11 mouse cellular contexts compared by ENCODE assay signal in genomic region chr5:140073671-140074116, GRCm38 (mm10).
A peak's percentile ranks its signal among the peaks of the same experiment; 100 is the strongest.
DNase-seq lines count a peak whose midpoint lies in the region; ATAC-seq and TF ChIP-seq lines count a peak whose summit lies in the region.
"Had no signal": no experiment of that assay in that cellular context is flagged by ENCODE, and none has a peak within 500 bp of the region (broad histone marks: within the 10 kb centered on the region; RNA-seq: fewer than 3 reads in every experiment).

No protein-coding gene starts in this region.

- TF ChIP-seq POLR2A in kidney, adult 2 months (IDR thresholded peaks at IDR 0.05; ENCODE audit: low read depth, low read length): no peak

- peaks cover 27% of the 10 kb centered on the region; the same call in 1 of the 2 replicates for H3K36me3 ChIP-seq in embryonic facial prominence, embryonic 10.5 days (replicated peaks)
- no peaks in the 10 kb centered on the region for H3K36me3 ChIP-seq in forebrain, embryonic 12.5 days (replicated peaks)
- no peaks in the 10 kb centered on the region for H3K36me3 ChIP-seq in hindbrain, postnatal 0 days (ENCODE audit: insufficient read depth, low read length)
- no peaks in the 10 kb centered on the region for H3K36me3 ChIP-seq in neural tube, embryonic 15.5 days
- no peaks in the 10 kb centered on the region for H3K36me3 ChIP-seq in kidney, adult 2 months (ENCODE audit: control insufficient read depth, insufficient read depth, low read length)

- H3K9me3 ChIP-seq in embryonic facial prominence, embryonic 10.5 days: no peaks in the 10 kb centered on the region
- no peaks in the 10 kb centered on the region for H3K9me3 ChIP-seq in forebrain, embryonic 12.5 days
- H3K9me3 ChIP-seq in hindbrain, postnatal 0 days (ENCODE audit: low read length): no peaks in the 10 kb centered on the region
- no peaks in the 10 kb centered on the region for H3K9me3 ChIP-seq in neural tube, embryonic 15.5 days (replicated peaks)

- intact Hi-C loops in heart, postnatal 36 days (cut with DNase I): no loop called here

- H3K4me3 ChIP-seq in embryonic facial prominence, embryonic 10.5 days: no peak overlapping the region
- H3K4me3 ChIP-seq in forebrain, embryonic 12.5 days (replicated peaks): no peak overlapping the region
- no peak overlapping the region for H3K4me3 ChIP-seq in hindbrain, postnatal 0 days (ENCODE audit: low read length)
- H3K4me3 ChIP-seq in neural tube, embryonic 15.5 days (replicated peaks): no peak overlapping the region
- no peak overlapping the region for H3K4me3 ChIP-seq in kidney, adult 2 months (ENCODE audit: insufficient read depth, low read depth, low read length)

- H3K4me2 ChIP-seq in forebrain, embryonic 12.5 days: no peak overlapping the region
- no peak overlapping the region for H3K4me2 ChIP-seq in hindbrain, postnatal 0 days (ENCODE audit: low read depth, low read length)
- H3K4me2 ChIP-seq in neural tube, embryonic 15.5 days: no peak overlapping the region
- H3K4me2 ChIP-seq: lung, embryonic 14.5 days had no signal

- peak; percentile 19 for DNase-seq in embryonic facial prominence, embryonic 10.5 days (ENCODE audit: low spot score)
- peak; percentile 55 for DNase-seq in hindbrain, postnatal 0 days (ENCODE audit: low spot score)
- no peak for DNase-seq in heart, postnatal 36 days
- no peak for DNase-seq in gastrocnemius, postnatal 10 days
- DNase-seq in kidney, adult 2 months: no peak
- DNase-seq: heart, postnatal 4 days; kidney, postnatal 14 days; lung, embryonic 14.5 days; thymus, adult 18-20 months had no signal

- H3K9ac ChIP-seq in forebrain, embryonic 12.5 days: no peak overlapping the region
- H3K9ac ChIP-seq in hindbrain, postnatal 0 days (replicated peaks; ENCODE audit: low read length): no peak overlapping the region
- no peak overlapping the region for H3K9ac ChIP-seq in neural tube, embryonic 15.5 days (replicated peaks)
- H3K9ac ChIP-seq: lung, embryonic 14.5 days had no signal

- ATAC-seq in forebrain, embryonic 12.5 days (ENCODE audit: low FRiP score): peak; percentile 90
- peak; percentile 61 for ATAC-seq in hindbrain, postnatal 0 days
- peak; percentile 76 for ATAC-seq in neural tube, embryonic 15.5 days (ENCODE audit: low FRiP score)

- H3K27ac ChIP-seq in embryonic facial prominence, embryonic 10.5 days (replicated peaks): no peak overlapping the region
- H3K27ac ChIP-seq in forebrain, embryonic 12.5 days: peak overlapping the region; percentile 80
- no peak overlapping the region for H3K27ac ChIP-seq in hindbrain, postnatal 0 days
- peak overlapping the region; percentile 69 for H3K27ac ChIP-seq in neural tube, embryonic 15.5 days (replicated peaks)
- no peak overlapping the region for H3K27ac ChIP-seq in kidney, adult 2 months (ENCODE audit: insufficient read depth, low read depth, low read length)

- H3K27me3 ChIP-seq in embryonic facial prominence, embryonic 10.5 days (replicated peaks; ENCODE audit: low read depth, poor library complexity, severe bottlenecking): no peaks in the 10 kb centered on the region
- H3K27me3 ChIP-seq in forebrain, embryonic 12.5 days: no peaks in the 10 kb centered on the region
- H3K27me3 ChIP-seq in hindbrain, postnatal 0 days (ENCODE audit: insufficient read depth, low read length): no peaks in the 10 kb centered on the region
- no peaks in the 10 kb centered on the region for H3K27me3 ChIP-seq in neural tube, embryonic 15.5 days (replicated peaks)
- no peaks in the 10 kb centered on the region for H3K27me3 ChIP-seq in kidney, adult 2 months (replicated peaks; ENCODE audit: control insufficient read depth, insufficient read depth, low read length)

- H3K4me1 ChIP-seq in embryonic facial prominence, embryonic 10.5 days: peaks cover 17% of the 10 kb centered on the region
- peaks cover 23% of the 10 kb centered on the region for H3K4me1 ChIP-seq in forebrain, embryonic 12.5 days
- H3K4me1 ChIP-seq in hindbrain, postnatal 0 days (ENCODE audit: insufficient read depth, low read length): peaks cover 11% of the 10 kb centered on the region
- peaks cover 20% of the 10 kb centered on the region for H3K4me1 ChIP-seq in neural tube, embryonic 15.5 days
- no peaks in the 10 kb centered on the region for H3K4me1 ChIP-seq in kidney, adult 2 months (ENCODE audit: control insufficient read depth, insufficient read depth, low read length)

- TF ChIP-seq CTCF in hindbrain, postnatal 0 days (IDR thresholded peaks at IDR 0.05; ENCODE audit: low read depth): no peak
- TF ChIP-seq CTCF in kidney, adult 2 months (conservative IDR thresholded peaks at IDR 0.05; ENCODE audit: insufficient read depth, insufficient read length, low read depth, low read length): no peak

- 46% methylated on average over 12 of the region's 12 CpGs for WGBS in embryonic facial prominence, embryonic 10.5 days
- 32% methylated on average over 12 of the region's 12 CpGs for WGBS in forebrain, embryonic 12.5 days
- WGBS in hindbrain, postnatal 0 days: 27% methylated on average over 12 of the region's 12 CpGs
- WGBS in neural tube, embryonic 15.5 days: 9% methylated on average over 12 of the region's 12 CpGs
- WGBS in kidney, adult 2 months: 75% methylated on average over 12 of the region's 12 CpGs

Comparison
In these comparisons a context has a peak if more than half of its experiments do, and no peak if none do; other contexts are left out.
1. DNase-seq: peak in embryonic facial prominence, embryonic 10.5 days (single experiment) and hindbrain, postnatal 0 days (single experiment); none in heart, postnatal 36 days (0 of 2), gastrocnemius, postnatal 10 days (single experiment) and kidney, adult 2 months (single experiment).
2. H3K27ac ChIP-seq: peak in forebrain, embryonic 12.5 days (single experiment) and neural tube, embryonic 15.5 days (single experiment); none in embryonic facial prominence, embryonic 10.5 days (single experiment), hindbrain, postnatal 0 days (single experiment) and kidney, adult 2 months (single experiment).
3. Peak in every context shown above with its lines, with median percentiles within 50 percentile points of each other: ATAC-seq.